Mouse (Mus musculus): ENCODE data around the gene Tpst1. TPM values are rescaled to one million over a fixed set of nuclear protein-coding genes. Genes with fewer than 3 reads are reported as not detected.

Gene Tpst1
- total and polyA plus RNA-seq, 2 experiments = 10.8 to 15.6 TPM

DNA sequence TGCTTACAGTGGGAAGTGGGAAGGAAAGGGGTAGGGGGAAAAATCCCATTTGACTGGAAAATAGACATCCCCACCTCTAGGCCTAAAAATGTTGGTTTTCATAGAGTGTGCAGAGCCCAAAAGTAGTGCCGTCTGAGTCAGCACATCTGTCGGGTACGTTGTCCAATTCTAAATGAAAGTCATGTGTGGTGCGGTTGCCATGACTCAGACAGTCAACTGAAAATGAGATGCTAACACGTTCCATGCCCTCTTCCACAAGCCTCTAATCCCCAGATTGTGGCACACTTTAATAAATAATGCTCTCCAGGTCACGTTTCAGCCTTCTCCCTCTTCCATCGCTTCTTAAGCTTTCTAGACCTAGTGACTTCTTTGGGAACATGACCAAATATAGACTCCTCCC lies 43.7 kb downstream of the Tpst1 start:
- Histone ChIP-seq H3K79me2 (ENCODE audit: control insufficient read depth, insufficient read depth, low read length) (peaks cover 8% of the 10 kb centered on the region; the same call in 1 of the 2 replicates), H3K4me3 (ENCODE audit: insufficient read depth, low read depth, low read length) (no peak overlapping the region), H3K27ac (replicated peaks; ENCODE audit: insufficient read depth, low read depth, low read length) (no peak overlapping the region), H3K36me3 (ENCODE audit: control insufficient read depth, insufficient read depth, low read length) (peaks cover 14% of the 10 kb centered on the region), H3K27me3 (ENCODE audit: control insufficient read depth, insufficient read depth, low read length) (no peaks in the 10 kb centered on the region), H3K9ac (ENCODE audit: low read depth, low read length) (no peak overlapping the region), H3K4me1 (ENCODE audit: control insufficient read depth, insufficient read depth, low read length) (no peaks in the 10 kb centered on the region)
- 93% methylated on average over 7 of the region's 7 CpGs for WGBS
- TF ChIP-seq POLR2A (IDR thresholded peaks at IDR 0.05; ENCODE audit: extremely low read depth, insufficient read depth, low read length) = no peak
- TF ChIP-seq CTCF (IDR thresholded peaks at IDR 0.05; ENCODE audit: low read depth, low read length) = no peak
- no peak for DNase-seq (ENCODE audit: extremely low read depth, low read depth, low spot score)

DNA sequence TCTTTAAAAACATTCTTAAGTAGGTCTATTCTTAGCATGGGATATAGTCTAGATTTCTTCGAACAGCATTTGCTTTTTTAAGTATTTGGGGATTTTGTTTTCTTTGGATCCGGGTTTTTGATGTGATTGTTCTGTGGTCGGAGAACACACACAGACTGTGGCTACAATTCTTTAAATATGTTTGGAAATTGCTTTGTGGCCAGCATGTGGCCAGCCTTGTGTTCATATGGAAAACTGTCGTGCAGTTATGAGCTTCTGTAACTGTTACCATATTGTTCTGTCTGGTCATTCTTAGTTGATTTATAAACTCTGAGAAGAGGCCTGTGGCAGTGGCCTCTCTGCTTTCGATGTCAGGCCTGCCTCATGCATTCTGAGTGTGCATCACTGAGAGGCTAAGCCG lies 44.8 kb downstream of the Tpst1 start:
- Histone ChIP-seq H3K4me3 (ENCODE audit: insufficient read depth, low read depth, low read length) (no peak overlapping the region), H3K79me2 (ENCODE audit: control insufficient read depth, insufficient read depth, low read length) (peaks cover 8% of the 10 kb centered on the region; the same call in 1 of the 2 replicates), H3K27me3 (ENCODE audit: control insufficient read depth, insufficient read depth, low read length) (no peaks in the 10 kb centered on the region), H3K9ac (ENCODE audit: low read depth, low read length) (no peak overlapping the region), H3K36me3 (ENCODE audit: control insufficient read depth, insufficient read depth, low read length) (peaks cover 14% of the 10 kb centered on the region), H3K27ac (replicated peaks; ENCODE audit: insufficient read depth, low read depth, low read length) (no peak overlapping the region), H3K4me1 (ENCODE audit: control insufficient read depth, insufficient read depth, low read length) (no peaks in the 10 kb centered on the region)
- WGBS = 88% methylated on average over 6 of the region's 6 CpGs
- TF ChIP-seq CTCF (IDR thresholded peaks at IDR 0.05; ENCODE audit: low read depth, low read length) (no peak), POLR2A (IDR thresholded peaks at IDR 0.05; ENCODE audit: extremely low read depth, insufficient read depth, low read length) (no peak)
- DNase-seq (ENCODE audit: extremely low read depth, low read depth, low spot score) = no peak

DNA sequence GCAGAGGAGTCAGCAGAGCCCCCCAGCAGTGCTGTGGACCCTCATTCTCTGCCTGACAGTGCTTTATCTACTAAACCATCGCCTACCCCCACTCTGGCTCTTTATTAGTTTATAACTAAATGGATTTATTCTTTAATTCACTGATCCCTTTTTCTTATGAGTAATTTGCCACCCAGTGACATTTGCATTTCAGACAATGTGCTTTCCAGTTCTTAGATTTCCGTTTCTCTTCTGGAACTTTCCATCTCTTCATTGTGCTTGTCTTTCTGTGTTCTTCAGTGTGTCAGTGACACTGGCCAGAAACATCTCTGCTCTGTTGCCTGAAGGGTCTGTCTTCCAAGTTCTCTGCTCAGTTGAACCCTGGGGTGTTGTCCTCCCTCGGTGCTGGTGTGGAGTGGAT lies 46.1 kb downstream of the Tpst1 start:
- WGBS = 76% methylated on average over 3 of the region's 3 CpGs

DNA sequence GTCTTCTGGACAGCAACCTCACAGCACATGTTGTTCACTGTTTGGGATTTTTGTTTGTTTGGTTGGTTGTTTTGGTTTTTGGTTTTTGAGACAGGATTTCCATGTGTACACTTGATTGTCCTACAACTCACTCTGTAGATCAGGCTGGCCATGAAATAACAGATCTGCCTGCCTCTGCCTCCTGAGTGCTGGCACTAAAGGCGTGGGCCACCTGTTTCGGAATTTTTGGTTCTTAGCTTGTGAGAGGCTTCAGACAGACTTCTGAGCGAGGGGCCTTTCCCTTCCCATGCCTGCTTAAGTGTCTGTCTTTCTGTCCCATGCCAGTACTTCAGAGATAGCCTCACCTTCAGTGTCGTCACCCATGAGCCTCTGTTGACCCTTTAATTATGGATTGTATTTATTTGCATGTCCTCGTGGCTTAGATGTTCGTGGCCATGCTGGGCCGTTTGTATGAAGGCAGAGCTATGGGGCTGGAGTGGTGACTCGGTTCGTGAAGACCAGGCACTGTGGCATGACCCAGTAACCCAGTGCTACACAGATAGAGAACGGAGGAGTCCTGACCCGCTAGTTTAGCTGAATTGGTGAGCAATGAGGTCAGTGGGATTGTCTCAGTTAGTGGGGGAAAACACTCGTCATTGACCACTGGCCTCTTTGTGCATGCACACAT lies 47.1 kb downstream of the Tpst1 start:
- Histone ChIP-seq H3K4me1 (ENCODE audit: control insufficient read depth, insufficient read depth, low read length) (no peaks in the 10 kb centered on the region), H3K27ac (replicated peaks; ENCODE audit: insufficient read depth, low read depth, low read length) (no peak overlapping the region), H3K27me3 (ENCODE audit: control insufficient read depth, insufficient read depth, low read length) (no peaks in the 10 kb centered on the region), H3K9ac (ENCODE audit: low read depth, low read length) (no peak overlapping the region), H3K79me2 (ENCODE audit: control insufficient read depth, insufficient read depth, low read length) (peaks cover 4% of the 10 kb centered on the region; the same call in 1 of the 2 replicates), H3K4me3 (ENCODE audit: insufficient read depth, low read depth, low read length) (no peak overlapping the region), H3K36me3 (ENCODE audit: control insufficient read depth, insufficient read depth, low read length) (peaks cover 8% of the 10 kb centered on the region)
- DNase-seq (ENCODE audit: extremely low read depth, low read depth, low spot score) = no peak
- WGBS = 81% methylated on average over 12 of the region's 12 CpGs
- TF ChIP-seq CTCF (IDR thresholded peaks at IDR 0.05; ENCODE audit: low read depth, low read length) (no peak), POLR2A (IDR thresholded peaks at IDR 0.05; ENCODE audit: extremely low read depth, insufficient read depth, low read length) (no peak)

More for the DNA sequence above, 46.1 kb downstream of the Tpst1 start:
- peak; percentile 38 for DNase-seq (ENCODE audit: extremely low read depth, low read depth, low spot score)
- TF ChIP-seq POLR2A (IDR thresholded peaks at IDR 0.05; ENCODE audit: extremely low read depth, insufficient read depth, low read length) = no peak
- no peak for TF ChIP-seq CTCF (IDR thresholded peaks at IDR 0.05; ENCODE audit: low read depth, low read length)
- Histone ChIP-seq H3K27me3 (ENCODE audit: control insufficient read depth, insufficient read depth, low read length) (no peaks in the 10 kb centered on the region), H3K9ac (ENCODE audit: low read depth, low read length) (no peak overlapping the region), H3K4me3 (ENCODE audit: insufficient read depth, low read depth, low read length) (no peak overlapping the region), H3K4me1 (ENCODE audit: control insufficient read depth, insufficient read depth, low read length) (no peaks in the 10 kb centered on the region), H3K79me2 (ENCODE audit: control insufficient read depth, insufficient read depth, low read length) (peaks cover 8% of the 10 kb centered on the region; the same call in 1 of the 2 replicates), H3K27ac (replicated peaks; ENCODE audit: insufficient read depth, low read depth, low read length) (0 out of 2 replicates have a peak overlapping the region, but pooled peaks have one; percentile 16), H3K36me3 (ENCODE audit: control insufficient read depth, insufficient read depth, low read length) (peaks cover 13% of the 10 kb centered on the region)

DNA sequence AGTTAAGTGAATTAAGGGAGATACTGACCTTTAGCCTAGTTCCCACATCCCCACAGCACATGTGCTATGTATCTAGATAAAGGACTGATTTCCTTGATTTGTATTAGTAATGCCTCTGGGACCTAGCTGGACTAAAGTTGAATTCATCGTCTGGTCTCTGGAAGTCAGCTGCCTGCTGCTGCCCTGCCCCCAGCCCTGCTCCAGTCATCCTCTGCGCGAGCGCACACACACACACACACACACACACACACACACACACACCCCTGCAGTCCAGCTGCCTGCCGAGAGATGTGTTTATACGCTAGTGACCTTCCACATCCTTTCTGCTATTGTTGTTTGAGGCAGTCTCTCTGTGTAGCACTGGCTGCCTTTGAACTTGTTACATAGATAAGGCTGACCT lies 47.8 kb downstream of the Tpst1 start:
- no peak for TF ChIP-seq POLR2A (IDR thresholded peaks at IDR 0.05; ENCODE audit: extremely low read depth, insufficient read depth, low read length)
- TF ChIP-seq CTCF (IDR thresholded peaks at IDR 0.05; ENCODE audit: low read depth, low read length) = no peak
- Histone ChIP-seq H3K36me3 (ENCODE audit: control insufficient read depth, insufficient read depth, low read length) (peaks cover 8% of the 10 kb centered on the region), H3K9ac (ENCODE audit: low read depth, low read length) (no peak overlapping the region), H3K27ac (replicated peaks; ENCODE audit: insufficient read depth, low read depth, low read length) (no peak overlapping the region), H3K79me2 (ENCODE audit: control insufficient read depth, insufficient read depth, low read length) (peaks cover 4% of the 10 kb centered on the region; the same call in 1 of the 2 replicates), H3K4me1 (ENCODE audit: control insufficient read depth, insufficient read depth, low read length) (no peaks in the 10 kb centered on the region), H3K27me3 (ENCODE audit: control insufficient read depth, insufficient read depth, low read length) (no peaks in the 10 kb centered on the region), H3K4me3 (ENCODE audit: insufficient read depth, low read depth, low read length) (no peak overlapping the region)
- WGBS = 66% methylated on average over 6 of the region's 6 CpGs
- no peak for DNase-seq (ENCODE audit: extremely low read depth, low read depth, low spot score)

DNA sequence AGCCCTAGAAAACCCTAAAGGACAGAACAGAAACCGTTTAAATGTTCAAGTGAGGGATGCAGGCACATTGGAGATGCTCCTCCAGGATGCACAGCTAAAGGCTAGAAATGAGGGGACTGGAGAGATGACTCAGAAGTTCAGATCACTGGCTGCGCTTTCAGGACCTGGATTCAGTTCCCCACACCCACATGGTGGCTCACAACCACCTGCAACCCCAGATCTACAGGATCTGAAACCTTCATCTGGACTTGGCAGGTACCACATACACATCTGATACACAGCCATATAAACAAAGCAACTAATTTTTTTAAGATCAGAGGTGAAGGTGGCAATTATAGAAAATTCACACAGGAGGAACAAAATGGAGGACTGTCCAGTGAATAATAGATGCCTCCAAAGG lies 49.2 kb downstream of the Tpst1 start:
- Histone ChIP-seq H3K4me3 (ENCODE audit: insufficient read depth, low read depth, low read length) (no peak overlapping the region), H3K4me1 (ENCODE audit: control insufficient read depth, insufficient read depth, low read length) (no peaks in the 10 kb centered on the region), H3K27me3 (ENCODE audit: control insufficient read depth, insufficient read depth, low read length) (no peaks in the 10 kb centered on the region), H3K9ac (ENCODE audit: low read depth, low read length) (no peak overlapping the region), H3K79me2 (ENCODE audit: control insufficient read depth, insufficient read depth, low read length) (no peaks in the 10 kb centered on the region; the same call in 1 of the 2 replicates), H3K36me3 (ENCODE audit: control insufficient read depth, insufficient read depth, low read length) (peaks cover 4% of the 10 kb centered on the region), H3K27ac (replicated peaks; ENCODE audit: insufficient read depth, low read depth, low read length) (no peak overlapping the region)
- TF ChIP-seq POLR2A (IDR thresholded peaks at IDR 0.05; ENCODE audit: extremely low read depth, insufficient read depth, low read length) (no peak), CTCF (IDR thresholded peaks at IDR 0.05; ENCODE audit: low read depth, low read length) (no peak)
- DNase-seq (ENCODE audit: extremely low read depth, low read depth, low spot score) = no peak
- 96% methylated on average over 2 of the region's 2 CpGs for WGBS
